Mouse (Mus musculus): ENCODE results near the gene Rilp.

The Rilp gene

GRCm38 (mm10) chr11:75532340-75533277 lies 22.7 kb downstream of the Rilp start:
- DNase-seq (ENCODE audit: extremely low read depth, low read depth), result peak; percentile 94

- no peak for DNase-seq (ENCODE audit: extremely low read depth, low read depth)
Measured at GRCm38 (mm10) chr11:75533314-75534015, 23.6 kb downstream of the Rilp start.

DNA sequence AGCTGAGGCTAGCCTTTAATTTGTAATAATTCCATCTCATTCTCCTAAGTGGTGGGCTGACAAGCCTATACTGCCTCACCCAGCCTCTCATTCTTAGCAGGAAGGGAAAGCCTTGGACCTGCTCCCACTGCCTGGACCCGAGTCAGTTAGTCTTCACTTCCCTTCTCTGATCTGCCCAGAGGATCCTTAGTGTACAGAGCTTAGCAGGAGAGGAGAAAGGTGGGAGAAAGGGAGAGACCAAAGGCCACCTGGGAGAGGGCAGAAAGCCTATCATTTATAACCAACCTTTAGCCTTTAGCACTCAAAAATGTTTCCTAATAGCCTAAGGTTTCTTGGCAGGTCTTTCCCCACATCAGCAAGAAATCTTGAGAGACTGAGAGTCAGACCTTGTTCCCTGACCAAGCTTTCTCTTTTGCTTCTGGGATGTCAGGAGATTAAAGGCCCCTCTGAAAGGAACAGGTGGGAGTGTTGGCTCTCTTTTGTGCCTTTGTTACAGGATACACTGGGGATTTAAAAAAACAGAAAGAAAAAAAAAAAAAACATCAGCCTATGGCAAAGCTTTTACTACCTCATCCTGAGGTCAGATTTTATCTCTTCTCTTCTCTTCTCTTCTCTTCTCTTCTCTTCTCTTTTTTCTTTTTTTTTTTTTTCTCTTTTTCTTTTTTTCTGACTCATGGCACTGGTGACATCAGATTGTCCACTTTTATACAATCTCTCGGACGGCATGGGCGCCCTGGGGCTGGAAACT lies 24.6 kb downstream of the Rilp start:
- no peak for DNase-seq (ENCODE audit: extremely low read depth, low read depth)

- peak; percentile 27 for DNase-seq (ENCODE audit: extremely low read depth, low read depth)
Measured at GRCm38 (mm10) chr11:75535106-75535795, 25.4 kb downstream of the Rilp start.

DNA sequence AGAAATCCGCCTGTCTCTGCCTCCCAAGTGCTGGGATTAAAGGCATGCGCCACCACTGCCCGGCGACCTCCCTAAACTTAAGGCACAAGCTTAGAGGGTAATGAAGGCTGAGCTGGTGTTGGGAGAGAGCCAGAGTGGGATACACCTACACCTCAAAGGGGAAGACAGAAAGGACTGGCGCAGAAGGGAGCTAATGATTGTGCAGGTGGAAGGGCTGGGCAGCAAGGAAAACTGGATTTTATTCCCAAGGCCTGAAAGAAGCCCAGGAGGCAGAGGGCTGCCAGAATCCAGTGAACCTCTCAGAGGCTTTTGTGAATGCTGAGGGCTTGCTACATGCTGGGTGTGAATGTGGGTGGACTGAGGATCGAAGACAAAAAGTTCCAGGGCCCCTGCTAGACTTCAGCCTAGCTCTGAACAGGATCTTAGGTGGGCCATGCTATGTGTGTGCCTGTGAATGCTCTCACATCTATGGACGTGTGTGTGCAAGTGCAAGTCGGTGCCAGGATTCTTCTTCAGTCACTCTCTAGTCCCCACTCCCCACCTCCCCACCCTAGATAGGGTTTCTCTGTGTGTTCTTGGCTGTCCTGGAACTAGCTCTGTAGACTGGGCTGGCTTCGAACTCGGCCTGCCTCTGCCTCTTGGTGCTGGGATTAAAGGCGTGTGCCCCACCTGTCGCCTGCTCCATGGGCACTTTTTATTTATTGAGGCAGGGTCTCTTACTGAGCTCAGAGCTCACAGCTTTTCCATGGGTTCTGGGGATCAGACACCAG lies 26.5 kb downstream of the Rilp start:
- DNase-seq (ENCODE audit: extremely low read depth, low read depth), result no peak

DNA sequence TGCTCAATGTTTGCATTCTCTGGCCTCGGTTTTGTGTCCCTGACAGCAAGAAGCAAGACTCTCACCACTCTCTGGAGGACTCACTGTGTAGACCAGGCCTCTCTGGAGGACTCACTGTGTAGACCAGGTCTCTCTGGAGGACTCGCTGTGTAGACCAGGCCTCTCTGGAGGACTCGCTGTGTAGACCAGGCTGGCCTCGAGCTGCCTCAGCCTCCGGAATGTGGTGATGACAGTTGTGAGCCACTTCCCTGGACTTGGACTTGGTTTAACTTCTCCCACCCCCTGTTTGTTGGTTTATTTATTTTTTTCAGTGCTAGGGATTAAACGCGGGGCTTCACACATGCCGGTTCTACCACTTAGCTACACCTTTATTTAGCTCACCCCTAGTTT lies 27.1 kb downstream of the Rilp start:
- no peak for DNase-seq (ENCODE audit: extremely low read depth, low read depth)

DNA sequence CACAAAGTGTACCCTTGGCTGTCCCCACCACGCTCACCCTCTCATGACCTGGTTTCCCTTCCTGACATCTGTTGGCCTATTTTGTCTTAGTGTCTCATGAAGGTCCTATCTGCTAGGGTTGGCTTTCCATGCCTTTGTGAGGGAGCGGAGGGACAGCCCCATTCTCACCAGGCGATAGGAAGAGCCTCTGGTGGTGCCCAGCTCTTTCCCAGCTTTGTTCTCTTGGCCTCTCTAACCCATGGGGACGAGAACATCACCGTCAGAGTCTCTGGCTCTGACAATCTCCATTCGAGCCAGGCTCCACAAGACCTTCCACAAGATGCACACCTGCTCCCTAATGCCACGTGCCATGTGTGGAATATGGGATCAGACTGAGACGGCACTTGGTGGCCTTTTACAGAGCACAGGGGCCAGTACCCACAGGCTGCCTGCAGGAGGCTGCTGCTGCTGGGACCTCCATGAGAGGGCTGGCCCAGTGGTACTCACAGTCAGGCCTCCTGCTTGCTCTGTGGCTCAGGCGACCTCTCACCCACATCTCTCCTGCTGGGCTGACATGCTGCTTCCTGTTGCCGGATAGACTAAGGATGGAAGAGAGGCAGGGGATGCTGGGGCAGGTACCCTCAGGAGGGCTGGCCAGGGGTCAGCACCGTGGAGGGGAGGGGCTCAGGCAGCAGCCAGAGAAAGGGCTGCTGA lies 27.7 kb downstream of the Rilp start:
- DNase-seq (ENCODE audit: extremely low read depth, low read depth), result no peak

DNA sequence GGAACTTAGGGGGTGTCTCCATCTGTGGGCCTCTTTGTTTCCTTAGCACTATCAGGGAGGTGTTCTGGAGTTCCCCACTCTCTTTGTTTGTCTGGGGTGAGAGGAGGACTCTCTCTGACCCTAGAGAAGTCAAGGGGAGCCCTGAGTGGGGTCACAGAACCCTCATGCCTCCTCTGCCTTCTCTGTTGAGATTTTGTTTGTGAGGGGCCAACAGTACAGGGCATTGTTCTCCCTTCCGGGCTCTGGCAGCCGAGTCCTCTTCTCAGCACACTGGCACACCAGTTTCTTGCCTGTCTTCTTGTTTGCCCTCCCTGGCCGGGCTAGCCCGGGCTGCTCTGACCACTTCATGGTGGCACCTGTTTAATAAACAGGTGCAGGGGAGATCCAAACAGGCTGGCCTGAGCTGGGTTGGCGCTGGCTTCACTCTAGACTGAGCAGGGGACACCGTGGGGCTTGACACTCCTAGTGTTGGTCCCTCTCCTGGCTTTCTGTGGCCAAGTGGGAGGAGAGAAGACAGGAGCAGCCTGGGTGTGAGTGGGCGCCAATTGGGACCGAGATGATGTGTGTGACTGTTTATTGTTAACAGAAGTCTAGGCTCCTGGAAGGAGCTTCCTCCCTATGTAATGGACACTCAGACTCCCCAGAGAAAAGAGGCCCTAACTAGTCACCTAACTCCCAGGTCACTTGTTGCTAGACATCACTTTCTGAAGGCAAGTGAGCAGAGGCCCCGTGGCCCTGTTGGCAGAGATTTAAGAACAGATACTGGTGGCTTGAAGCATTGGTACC lies 28.5 kb downstream of the Rilp start:
- DNase-seq (ENCODE audit: extremely low read depth, low read depth), result no peak

DNA sequence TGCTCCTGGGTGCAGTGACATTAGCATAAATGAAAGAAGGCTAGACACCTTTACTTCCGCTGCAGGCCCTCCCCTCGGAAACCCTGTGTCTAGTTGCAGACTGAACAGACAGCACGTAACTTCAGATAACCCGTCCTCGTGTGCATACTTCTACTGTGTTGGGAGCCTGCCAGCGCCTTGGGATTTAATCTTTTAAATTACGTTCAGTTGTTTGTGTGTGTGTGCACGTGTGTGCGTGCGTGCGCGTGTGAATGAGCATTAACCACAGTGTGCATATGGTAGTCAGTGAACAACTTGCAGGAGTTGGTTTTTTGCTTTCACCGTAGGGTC lies 29.0 kb downstream of the Rilp start:
- DNase-seq (ENCODE audit: extremely low read depth, low read depth), result no peak

- DNase-seq (ENCODE audit: extremely low read depth, low read depth), result no peak
Measured at GRCm38 (mm10) chr11:75540209-75540608, 30.3 kb downstream of the Rilp start.

GRCm38 (mm10) chr11:75540710-75541581 lies 31.1 kb downstream of the Rilp start:
- DNase-seq (ENCODE audit: extremely low read depth, low read depth), result peak; percentile 73

DNA sequence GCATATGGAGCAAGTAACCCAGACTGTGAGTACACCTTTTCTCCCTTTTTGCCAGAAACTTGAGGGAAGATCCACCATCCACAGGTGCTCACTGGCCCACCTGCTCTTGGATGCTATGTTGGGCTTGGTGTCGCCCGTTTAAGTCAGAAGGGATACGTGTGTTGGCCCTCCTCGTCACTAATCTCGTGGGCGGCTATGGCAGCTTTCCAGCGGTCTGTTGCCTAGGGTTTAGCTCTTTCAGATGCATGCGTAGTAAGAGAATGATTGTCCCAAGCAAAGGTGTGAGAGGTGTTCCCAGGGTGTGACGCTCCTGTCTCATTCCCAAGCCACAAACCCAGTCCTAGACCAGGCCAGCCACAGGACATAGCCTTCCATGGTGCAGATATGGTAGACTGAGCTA lies 34.8 kb downstream of the Rilp start:
- no peak for DNase-seq (ENCODE audit: extremely low read depth, low read depth)

GRCm38 (mm10) chr11:75546057-75546456 lies 36.2 kb downstream of the Rilp start:
- no peak for DNase-seq (ENCODE audit: extremely low read depth, low read depth)

DNA sequence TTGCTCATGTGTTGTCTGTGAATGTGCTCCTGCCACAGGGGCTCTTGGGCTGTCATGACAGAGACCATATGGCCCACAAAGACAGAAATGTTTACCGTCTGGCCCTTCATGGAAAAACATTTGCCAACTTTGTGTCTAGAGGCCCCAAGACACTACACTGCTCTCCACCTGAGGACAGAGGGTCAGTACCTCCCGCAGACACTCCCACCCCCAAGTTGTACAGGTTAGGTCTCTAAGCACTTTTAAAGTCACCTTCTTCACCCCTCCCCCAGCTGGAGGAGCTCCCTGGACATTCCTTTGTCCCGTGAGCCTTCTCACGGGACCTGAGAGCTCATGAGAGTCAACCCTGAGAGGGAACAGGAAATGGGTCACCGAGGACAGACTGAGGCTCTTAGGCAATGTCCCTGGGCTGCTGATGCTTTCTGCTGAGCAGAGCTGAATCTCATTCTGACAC lies 39.8 kb downstream of the Rilp start:
- DNase-seq (ENCODE audit: extremely low read depth, low read depth), result no peak

DNA sequence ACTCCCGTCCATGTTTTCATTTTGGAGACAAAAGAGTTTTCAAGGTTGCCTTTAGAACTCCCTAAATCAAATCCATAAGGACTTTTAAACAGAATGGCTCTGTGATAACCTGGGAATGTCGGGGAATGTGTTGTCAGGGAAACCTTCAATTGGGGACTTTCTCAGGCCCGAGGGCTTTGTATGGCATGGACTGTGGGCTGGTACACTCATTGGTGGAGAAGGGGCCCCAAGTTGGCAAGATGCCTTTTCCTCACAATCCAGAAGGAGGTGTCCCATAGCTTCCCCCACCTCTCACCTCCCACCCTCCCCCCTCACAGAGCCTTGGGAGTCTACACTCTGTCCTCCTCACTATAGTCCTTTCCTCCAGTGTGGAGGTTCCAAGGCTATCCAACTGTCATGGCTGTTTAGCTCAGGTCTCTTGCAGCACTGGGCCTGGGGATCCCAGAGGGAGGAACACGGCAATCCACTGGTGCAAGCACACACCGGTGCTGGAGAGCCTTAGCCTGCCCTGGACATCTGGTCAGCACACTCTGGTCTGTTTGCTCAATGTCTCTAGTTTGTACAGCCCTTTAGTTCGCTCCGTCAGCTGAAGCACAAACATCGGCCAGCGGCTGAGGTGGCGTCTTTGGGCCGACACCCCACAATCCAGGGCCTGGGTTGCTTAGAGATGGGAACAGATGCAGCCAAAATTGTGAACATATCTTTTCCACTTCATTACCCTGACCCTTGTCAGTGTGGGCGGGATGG lies 40.5 kb downstream of the Rilp start:
- no peak for DNase-seq (ENCODE audit: extremely low read depth, low read depth)

- DNase-seq (ENCODE audit: extremely low read depth, low read depth), result no peak
Measured at GRCm38 (mm10) chr11:75551321-75551720, 41.4 kb downstream of the Rilp start.

DNA sequence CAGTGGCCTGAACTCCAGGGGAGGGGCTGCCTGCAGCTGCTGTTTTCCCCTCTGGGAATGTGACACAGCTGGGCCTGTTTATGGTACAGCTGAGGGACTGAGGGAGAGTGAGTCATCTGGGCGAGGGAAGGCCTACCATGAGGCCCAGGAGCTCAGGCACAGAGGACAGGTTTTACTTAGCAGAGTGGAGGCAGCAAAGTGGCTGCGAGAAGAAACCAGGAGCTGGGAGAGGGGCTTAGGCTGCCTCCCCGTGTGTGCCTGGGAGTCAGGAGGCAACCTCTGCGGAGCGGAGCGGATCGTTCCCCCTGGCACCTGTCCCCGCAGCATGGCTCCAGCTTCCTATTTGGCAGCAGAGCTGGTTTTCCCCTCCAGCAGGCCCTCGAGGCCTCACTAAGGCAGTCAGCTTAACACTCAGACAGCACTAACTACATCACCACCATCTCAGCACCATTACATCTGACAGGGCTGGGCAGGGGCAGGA lies 42.1 kb downstream of the Rilp start:
- DNase-seq (ENCODE audit: extremely low read depth, low read depth), result no peak
